Mouse (Mus musculus) cerebellum, adult 11-12 months (tissue): ENCODE measurements around the gene Mcam.

Experiments
- DNase-seq: peaks from one replicate; pipeline ENCODE4 v3.0.0; 2022

Mcam gene

DNA sequence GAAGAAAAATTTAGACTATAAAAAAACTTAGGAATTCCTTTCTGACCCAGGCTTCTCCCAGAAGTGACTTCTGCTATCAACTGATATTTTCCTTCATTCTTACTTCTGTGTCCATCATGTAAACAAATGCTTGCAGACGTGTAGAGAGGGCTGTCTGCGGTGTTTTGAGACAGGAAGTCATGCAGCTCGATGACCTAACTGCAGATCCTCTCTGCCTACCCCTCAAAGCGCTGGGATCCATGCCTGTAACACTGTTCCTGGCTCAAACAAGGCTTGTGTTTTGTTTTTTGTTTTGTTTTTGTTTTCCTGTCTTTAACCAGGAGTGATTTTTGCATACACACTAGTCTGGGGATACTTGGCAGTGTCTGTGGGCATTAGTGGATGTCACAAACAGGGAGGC is 3.6 kb downstream of the Mcam start:
- no peak for DNase-seq

- no peak for DNase-seq
Measured at GRCm38 (mm10) chr9:44141951-44142350, 7.7 kb downstream of the Mcam start.

- DNase-seq, result peak; percentile 16
Measured at GRCm38 (mm10) chr9:44143421-44143820, 9.2 kb downstream of the Mcam start.

GRCm38 (mm10) chr9:44144023-44144717 is 9.9 kb downstream of the Mcam start:
- peak; percentile 39 for DNase-seq

- DNase-seq, result peak; percentile 82
Measured at GRCm38 (mm10) chr9:44144718-44145060, 10.4 kb downstream of the Mcam start.

DNA sequence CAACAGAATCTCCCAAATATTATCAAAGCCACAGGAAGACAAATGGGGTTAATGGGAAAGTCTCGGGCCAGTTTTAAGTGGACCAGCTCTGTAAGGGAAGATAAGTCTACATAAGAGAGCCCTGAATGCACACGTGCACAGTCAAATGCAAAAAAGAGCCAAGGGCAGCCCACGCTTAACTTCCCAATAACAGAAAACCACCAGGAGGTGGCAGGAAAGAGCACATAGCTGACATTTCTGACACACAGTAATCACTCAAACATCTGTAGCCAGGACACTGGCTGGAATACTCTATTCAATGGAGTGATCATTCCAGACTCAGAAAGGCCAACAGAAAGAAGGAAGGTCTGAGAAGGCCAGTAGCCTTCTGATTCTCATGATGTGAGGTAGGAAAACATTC is 13.0 kb downstream of the Mcam start:
- DNase-seq, result no peak

- no peak for DNase-seq
Measured at GRCm38 (mm10) chr9:44159886-44160285, 25.6 kb downstream of the Mcam start.

GRCm38 (mm10) chr9:44168931-44169330 is 34.7 kb downstream of the Mcam start:
- no peak for DNase-seq

GRCm38 (mm10) chr9:44170691-44171151 is 36.5 kb downstream of the Mcam start:
- DNase-seq, result no peak

DNA sequence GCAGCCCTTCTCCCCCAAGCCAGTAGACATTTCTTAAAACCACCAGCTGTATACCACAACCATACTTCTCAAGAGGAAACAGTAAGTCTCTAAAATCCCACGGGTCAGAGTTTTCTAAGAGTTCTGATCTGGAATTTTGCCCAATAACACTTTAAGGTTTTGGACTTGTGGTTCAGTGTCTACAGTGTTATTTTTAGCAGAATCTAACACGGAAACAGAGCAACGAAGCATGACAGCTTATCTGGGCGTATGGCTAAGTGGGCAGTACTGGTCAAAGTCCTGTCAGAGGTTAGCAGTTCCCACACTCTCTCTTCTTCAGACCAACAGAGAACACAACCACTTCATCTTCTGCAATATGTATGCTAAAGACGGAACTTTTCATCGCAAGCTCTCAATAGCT is 41.3 kb downstream of the Mcam start:
- no peak for DNase-seq

DNA sequence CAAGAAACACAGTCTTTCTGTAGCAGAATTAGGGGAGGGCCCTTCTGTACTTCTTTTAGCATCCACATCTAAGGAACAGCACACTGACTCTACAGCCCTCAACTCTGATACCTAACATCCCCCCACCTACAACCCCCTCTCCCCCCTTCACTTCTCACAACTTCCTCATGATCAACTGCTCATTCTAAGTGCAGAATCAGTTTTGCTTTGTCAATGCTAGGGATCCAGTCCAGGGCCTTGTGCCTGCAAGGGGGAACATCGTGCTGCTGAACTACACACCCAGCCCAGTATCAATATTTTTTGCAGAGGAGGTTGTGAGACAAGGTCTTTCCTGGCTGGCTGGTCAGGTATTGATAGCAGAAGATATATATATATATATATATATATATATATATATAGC is 41.7 kb downstream of the Mcam start:
- no peak for DNase-seq

- DNase-seq, result no peak
Measured at GRCm38 (mm10) chr9:44177405-44177804, 43.1 kb downstream of the Mcam start.

DNA sequence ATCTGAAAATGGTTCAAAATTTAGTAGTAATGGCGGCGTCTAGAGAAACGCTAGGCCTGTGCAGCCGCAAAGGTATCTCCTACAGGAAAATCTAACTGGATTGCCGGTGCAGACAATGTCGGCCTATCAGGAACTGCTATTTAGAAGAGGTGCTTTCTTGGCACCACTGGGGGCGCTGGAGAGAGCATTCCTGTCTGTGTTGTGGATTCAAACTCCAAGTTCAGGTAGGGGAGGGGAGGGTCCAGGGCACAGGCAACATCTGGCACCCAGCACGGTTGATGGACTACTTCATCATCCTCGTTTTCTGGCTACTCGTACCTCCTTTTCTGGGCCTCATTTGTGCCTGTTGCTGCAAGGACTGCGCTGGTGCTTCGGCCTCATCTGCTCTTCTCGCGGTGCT is 44.1 kb downstream of the Mcam start:
- no peak for DNase-seq

DNA sequence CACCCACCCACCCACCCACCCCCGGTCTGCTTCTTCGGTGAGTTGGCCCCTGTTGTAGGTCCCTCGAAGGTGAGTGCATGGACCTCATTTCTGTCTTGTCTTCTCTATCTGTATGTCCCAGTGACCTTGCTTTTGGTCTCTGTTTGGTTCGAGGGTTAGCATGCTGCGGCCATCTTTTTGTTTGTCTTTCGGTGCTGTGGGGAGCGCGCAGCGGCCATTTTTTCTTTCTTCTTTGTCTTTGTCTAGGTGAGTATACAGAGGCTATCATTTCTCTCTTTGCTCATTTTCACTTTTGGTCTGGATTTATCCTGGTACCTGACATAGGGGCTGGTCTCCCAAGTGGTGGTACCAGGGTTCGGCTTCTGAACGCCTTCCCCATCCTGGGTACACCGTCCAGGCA is 44.5 kb downstream of the Mcam start:
- no peak for DNase-seq

GRCm38 (mm10) chr9:44181537-44181936 is 47.3 kb downstream of the Mcam start:
- no peak for DNase-seq

- DNase-seq, result no peak
Measured at GRCm38 (mm10) chr9:44182260-44182659, 48.0 kb downstream of the Mcam start.

DNA sequence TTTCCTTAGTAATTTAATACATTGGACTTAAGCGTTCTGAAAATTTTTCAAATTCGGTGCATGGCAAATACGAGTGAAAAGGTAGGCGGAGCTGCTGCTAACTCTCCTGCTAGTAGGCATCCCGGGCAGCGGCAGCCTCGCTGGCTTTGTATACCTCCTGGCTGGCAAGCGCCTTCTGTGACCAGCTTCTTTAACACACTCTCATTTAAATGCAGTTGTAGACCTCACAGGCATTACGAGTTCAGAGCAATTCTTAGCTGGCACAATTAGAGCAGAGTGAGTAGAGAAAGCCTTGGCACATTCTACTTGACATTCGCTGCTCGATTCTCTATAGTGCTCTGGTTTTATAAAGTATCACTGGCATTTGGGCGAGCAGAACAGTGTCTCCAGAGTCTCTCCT is 54.0 kb downstream of the Mcam start:
- DNase-seq, result no peak

GRCm38 (mm10) chr9:44191166-44191565 is 56.9 kb downstream of the Mcam start:
- no peak for DNase-seq

DNA sequence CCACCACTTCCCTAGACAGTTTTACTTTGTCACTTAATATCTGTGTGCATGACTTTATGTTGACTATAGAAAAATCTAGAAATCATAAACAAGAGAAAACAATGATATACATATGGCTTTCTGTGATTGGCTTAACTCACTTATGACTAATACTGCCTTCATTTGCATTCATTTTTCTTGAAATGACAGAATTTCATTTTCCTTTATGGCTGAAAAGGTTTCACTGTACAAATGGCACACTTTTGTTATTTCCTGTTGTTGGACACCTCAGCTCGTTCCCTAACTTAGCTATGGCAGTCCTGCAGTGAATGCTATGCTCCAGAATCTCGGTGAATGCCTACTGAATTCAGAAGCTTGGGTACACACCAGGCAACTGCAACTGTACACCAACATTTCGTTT is 58.0 kb downstream of the Mcam start:
- DNase-seq, result no peak
